Mouse (Mus musculus) R1 (cell line): ENCODE data around the gene Pmpcb.

Experiments used
- DNase-seq: peaks from one replicate; pipeline ENCODE4 v3.0.0-alpha.2; 2018; ENCODE audit warnings: low read depth, low spot score

Pmpcb gene

DNA sequence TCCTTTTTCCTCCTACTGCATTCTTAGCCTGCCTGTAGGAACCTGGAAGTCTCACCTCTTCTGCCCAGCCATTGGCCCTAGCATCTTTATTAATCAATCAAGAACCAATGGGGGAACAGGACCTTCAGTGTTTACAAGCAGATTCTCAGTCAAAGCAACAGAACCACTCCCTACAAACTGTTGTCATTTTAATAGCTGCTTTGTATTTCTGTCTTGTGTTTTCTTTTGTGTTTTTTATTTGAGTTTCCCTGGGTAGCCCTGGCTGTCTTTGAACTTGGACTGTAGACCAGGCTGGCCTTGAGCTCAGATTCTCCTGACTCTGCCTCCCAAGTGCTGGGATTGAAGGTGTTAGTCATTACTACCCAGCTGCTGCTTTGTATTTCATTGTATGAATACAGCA lies 55.2 kb downstream of the Pmpcb start:
- DNase-seq = peak; percentile 96

DNA sequence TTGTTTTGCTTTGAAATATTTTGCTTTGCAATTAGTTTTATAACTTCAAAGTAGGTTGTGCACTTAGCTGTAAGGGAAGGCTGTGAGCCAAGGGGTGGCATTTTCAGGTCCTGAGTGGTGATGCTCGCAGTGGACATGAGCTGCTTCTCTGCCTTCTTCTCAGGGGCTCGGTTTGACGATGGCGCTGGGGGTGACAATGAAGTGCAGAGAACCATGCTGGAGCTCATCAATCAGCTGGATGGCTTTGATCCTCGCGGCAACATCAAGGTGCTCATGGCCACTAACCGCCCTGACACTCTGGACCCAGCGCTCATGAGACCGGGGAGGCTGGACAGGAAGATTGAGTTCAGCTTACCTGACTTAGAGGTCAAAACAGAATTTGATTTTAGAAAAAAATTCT lies 66.0 kb downstream of the Pmpcb start:
- DNase-seq = no peak

DNA sequence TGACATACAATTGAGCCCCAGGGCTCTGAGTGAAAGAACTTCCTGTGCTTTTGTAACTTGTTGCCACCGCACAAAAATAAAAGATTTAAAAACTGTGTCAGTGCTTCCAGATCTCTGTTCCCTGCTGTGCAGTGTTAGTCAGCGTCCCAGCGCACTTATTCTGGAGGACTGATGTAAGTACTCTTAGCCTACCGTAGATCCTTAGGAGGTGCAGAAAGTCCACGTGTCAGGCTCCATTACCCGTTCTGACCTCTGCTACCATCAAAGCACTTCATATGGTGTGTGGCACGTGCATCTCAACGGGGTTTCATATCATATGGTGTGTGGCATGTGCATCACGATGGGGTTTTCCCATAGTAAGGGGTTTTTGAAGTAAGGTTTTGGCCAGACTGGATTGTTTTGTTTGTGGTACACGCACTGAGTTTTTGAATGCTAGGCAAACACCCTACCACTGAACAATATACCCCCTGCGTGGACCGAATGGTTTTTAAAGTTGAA lies 66.8 kb downstream of the Pmpcb start:
- DNase-seq = peak; percentile 61

DNA sequence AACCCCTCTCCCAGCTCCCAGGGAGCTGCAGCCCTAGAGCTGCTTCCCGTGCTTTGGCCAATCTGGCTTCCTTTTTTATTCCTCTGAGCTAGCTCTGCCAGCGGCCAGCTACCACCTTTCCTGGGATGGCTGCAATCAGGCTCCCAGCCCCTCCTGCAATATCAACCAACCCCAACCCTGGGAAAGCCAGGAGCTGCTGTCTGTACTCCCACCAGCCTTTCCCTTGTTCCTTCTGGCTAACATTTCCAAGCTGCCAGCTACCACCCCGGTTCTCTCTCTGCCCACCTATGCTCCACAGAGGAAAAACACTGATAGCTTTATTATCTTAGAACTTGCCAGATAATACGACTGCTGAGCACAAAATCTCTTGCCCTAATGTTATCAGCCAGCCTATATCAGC lies 67.9 kb downstream of the Pmpcb start:
- DNase-seq = no peak
